Mouse (Mus musculus) heart, embryonic 12.5 days (tissue): ENCODE results near the gene Abt1. TPM values are rescaled to one million over a fixed set of nuclear protein-coding genes. Genes with fewer than 3 reads are reported as not detected.

ENCODE experiments used
- ATAC-seq: fragments of 200-750 bp; cut with Nextera tagmentation; 2 replicates; pipeline ENCODE4 v1.8.0; 2017; ENCODE audit warnings: moderate TSS enrichment, moderate library complexity; ENCODE audit not compliant: insufficient number of reproducible peaks, low FRiP score
- H3K27ac ChIP-seq: fragments of 300-500 bp; sonication (generic); 2 replicates; pipeline ENCODE4 v1.5.1; 2016; ENCODE audit warnings: mild to moderate bottlenecking, moderate library complexity; ENCODE audit not compliant: poor library complexity, severe bottlenecking
- H3K27me3 ChIP-seq: fragments of 300-500 bp; sonication (generic); replicated peaks from 2 replicates; pipeline ENCODE4 v1.6.1; 2016; ENCODE audit warnings: mild to moderate bottlenecking, moderate library complexity
- H3K36me3 ChIP-seq: fragments of 300-500 bp; sonication (generic); 2 replicates; pipeline ENCODE4 v1.6.1; 2016; ENCODE audit warnings: mild to moderate bottlenecking, moderate library complexity
- H3K4me1 ChIP-seq: fragments of 300-500 bp; sonication (generic); replicated peaks from 2 replicates; pipeline ENCODE4 v1.6.1; 2016; ENCODE audit warnings: mild to moderate bottlenecking
- H3K4me2 ChIP-seq: fragments of 300-500 bp; sonication (generic); 2 replicates; pipeline ENCODE4 v1.6.1; 2016; ENCODE audit warnings: mild to moderate bottlenecking, moderate library complexity
- H3K4me3 ChIP-seq: fragments of 300-500 bp; sonication (generic); 2 replicates; pipeline ENCODE4 v1.5.1; 2016; ENCODE audit warnings: mild to moderate bottlenecking
- H3K9ac ChIP-seq: fragments of 300-500 bp; sonication (generic); 2 replicates; pipeline ENCODE4 v1.6.1; 2016; ENCODE audit warnings: mild to moderate bottlenecking, moderate library complexity
- H3K9me3 ChIP-seq: fragments of 300-500 bp; sonication (generic); replicated peaks from 2 replicates; pipeline ENCODE4 v1.6.1; 2016; ENCODE audit warnings: mild to moderate bottlenecking, moderate library complexity
- WGBS: fragments of 180-500 bp; shearing (Covaris S2); methylation state at CpG from one replicate; pipeline ENCODE4 v1.1.7; 2016; 5-methylcytosine and 5-hydroxymethylcytosine counted together
- polyA plus RNA-seq: library from polyadenylated mRNA; unstranded; fragments of >200 nt; fragmentation: Nextera tagmentation; extraction: Ambion mirVana; gene quantifications from 2 replicates; pipeline ENCODE4 v1.2.1, GENCODE M21; 2016

Gene Abt1
- polyA plus RNA-seq, 1 experiment from 2014 or later: 8.1 TPM

DNA sequence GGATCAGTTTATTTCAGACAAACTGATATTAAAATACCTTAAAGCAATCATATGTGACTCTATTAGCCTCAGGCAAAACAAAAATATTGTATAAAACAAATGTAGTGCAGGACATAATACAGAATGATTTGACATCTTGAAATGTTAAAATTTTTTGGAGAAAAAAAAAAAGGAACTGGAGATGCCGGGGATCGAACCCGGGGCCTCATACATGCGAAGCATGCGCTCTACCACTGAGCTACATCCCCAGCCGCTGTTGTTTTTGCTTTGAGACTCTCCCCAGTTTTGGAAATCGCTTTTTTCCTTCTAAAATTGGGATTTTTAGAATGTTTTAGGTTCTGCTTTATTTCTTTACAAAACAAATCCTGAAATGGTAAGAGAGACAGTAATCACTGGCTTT, 14.9 kb upstream of the Abt1 start:
- 0 out of 2 replicates have a peak, but pooled peaks cover 7% of the 10 kb centered on the region for H3K4me1 ChIP-seq
- WGBS: under 1% methylated on average over 7 of the region's 7 CpGs
- H3K4me3 ChIP-seq: peak overlapping the region; percentile 74
- no peak overlapping the region for H3K9ac ChIP-seq
- no peak overlapping the region for H3K27ac ChIP-seq
- no peaks in the 10 kb centered on the region for H3K9me3 ChIP-seq
- ATAC-seq: no peak
- no peaks in the 10 kb centered on the region for H3K36me3 ChIP-seq
- no peaks in the 10 kb centered on the region for H3K27me3 ChIP-seq
- peak overlapping the region; percentile 78; the same call in 1 of the 2 replicates for H3K4me2 ChIP-seq

DNA sequence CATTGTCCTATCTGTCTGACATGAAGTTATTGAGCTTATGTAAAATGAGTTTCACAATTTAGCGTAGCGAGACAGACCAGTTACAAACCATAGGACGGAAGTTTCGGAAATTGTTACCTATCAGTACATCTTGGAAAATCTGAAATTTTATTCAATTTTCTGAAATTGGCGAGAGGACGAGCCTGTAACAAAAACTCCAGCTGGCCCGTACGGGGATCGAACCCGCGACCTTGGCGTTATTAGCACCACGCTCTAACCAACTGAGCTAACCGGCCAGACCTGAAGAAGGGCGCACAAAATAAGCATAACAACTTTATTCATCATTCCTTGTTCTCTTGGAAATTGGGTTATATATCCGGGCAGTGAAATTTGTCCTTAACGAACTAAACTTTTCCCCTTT, 14.2 kb upstream of the Abt1 start:
- WGBS: 0% methylated on average over 17 of the region's 17 CpGs
- Histone ChIP-seq H3K36me3 (no peaks in the 10 kb centered on the region), H3K9me3 (no peaks in the 10 kb centered on the region), H3K4me1 (0 out of 2 replicates have a peak, but pooled peaks cover 9% of the 10 kb centered on the region), H3K4me3 (peak overlapping the region; percentile 74), H3K27ac (peak overlapping the region; percentile 84; the same call in 1 of the 2 replicates), H3K9ac (peak overlapping the region; percentile 75), H3K4me2 (peak overlapping the region; percentile 78), H3K27me3 (no peaks in the 10 kb centered on the region)
- ATAC-seq: peak; percentile 87

DNA sequence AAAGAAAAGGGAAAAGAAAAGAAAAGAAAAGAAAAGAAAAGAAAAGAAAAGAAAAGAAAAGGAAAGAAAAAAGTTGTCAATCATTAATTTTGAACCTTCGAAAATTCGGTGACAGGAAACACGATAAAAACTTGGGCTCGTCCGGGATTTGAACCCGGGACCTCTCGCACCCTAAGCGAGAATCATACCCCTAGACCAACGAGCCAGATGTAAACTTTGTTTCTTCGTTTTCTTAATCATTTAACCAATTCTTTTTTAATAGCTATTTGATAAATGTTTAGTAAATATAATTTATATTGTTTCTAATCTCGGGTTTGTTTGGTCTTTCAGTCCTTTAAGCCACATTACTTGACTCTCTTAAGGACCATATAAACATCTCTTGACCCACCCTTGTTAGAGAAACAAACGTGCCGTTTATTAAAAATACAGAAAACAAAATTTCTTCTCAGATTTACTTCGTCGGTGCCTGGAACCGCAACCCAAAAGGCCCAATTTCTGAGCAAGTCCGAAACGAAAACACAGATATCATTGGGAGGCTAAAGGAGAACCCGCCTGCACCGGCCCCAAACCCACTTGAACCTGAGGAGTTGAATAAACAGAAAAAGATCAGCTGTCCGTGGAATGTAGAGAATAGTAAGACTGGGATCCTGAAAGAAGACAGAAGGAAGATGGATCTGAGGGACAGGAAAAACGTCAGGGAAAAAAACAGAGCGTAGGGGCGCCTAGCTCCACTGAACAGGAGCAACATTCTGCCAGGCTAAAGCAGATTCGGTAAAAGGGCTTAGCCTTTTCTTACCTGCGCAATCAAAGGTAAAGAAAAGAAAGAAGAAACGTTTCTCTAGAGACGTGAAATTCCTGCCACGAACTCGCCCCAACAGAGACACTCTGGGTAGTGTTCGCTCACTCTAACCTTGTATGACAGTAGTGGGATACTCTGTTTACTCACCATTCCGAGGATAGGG, 13.5 kb upstream of the Abt1 start:
- peak overlapping the region; percentile 75 for H3K9ac ChIP-seq
- H3K4me2 ChIP-seq: peak overlapping the region; percentile 78
- peak overlapping the region; percentile 84 for H3K27ac ChIP-seq
- no peaks in the 10 kb centered on the region for H3K9me3 ChIP-seq
- peak; percentile 7; the same call in 1 of the 2 replicates for ATAC-seq
- no peaks in the 10 kb centered on the region for H3K36me3 ChIP-seq
- under 1% methylated on average over 32 of the region's 32 CpGs for WGBS
- H3K4me1 ChIP-seq: 0 out of 2 replicates have a peak, but pooled peaks cover 7% of the 10 kb centered on the region
- no peaks in the 10 kb centered on the region for H3K27me3 ChIP-seq
- H3K4me3 ChIP-seq: peak overlapping the region; percentile 74

DNA sequence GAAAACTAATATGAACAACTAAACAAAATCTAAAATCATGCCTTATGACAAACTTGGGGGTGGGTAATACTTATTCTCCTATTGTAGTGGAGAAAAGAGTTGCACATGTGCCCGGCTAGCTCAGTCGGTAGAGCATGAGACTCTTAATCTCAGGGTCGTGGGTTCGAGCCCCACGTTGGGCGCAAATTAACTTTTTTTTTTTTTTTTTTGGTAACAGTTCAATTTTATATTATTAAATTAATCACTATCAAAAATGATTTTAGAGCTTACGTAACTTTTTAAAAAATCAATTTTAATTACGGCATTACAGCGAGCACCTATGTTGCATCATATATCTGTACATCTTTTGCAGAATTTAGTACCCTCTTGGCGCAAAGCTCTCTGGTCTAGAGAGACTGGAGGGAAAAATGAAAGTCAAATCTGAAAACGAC, 12.6 kb upstream of the Abt1 start:
- Histone ChIP-seq H3K9me3 (no peaks in the 10 kb centered on the region), H3K4me2 (peak overlapping the region; percentile 72), H3K36me3 (no peaks in the 10 kb centered on the region), H3K27me3 (no peaks in the 10 kb centered on the region), H3K9ac (no peak overlapping the region), H3K4me3 (peak overlapping the region; percentile 58), H3K4me1 (0 out of 2 replicates have a peak, but pooled peaks cover 7% of the 10 kb centered on the region), H3K27ac (no peak overlapping the region)
- no peak for ATAC-seq
- WGBS: under 1% methylated on average over 11 of the region's 11 CpGs

DNA sequence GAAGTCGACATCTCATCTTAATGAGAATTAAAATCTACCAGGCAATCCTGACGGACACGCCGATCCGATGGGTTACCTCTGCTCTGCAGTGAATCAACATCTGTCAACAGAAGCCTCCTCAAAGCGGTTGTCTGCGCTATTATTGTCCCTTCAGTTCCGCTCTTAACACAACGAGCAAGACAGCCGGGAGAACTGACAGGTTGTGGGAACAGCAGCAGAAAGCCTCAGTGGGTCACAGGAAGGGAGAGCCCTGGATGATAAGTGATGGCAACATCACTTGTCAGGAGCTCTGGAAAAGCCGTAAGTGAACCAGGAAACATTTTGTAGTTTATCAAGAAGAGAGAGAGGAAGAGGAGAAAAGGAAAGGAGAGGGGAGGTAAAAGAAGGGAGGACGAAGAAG, 12.0 kb upstream of the Abt1 start:
- no peaks in the 10 kb centered on the region for H3K27me3 ChIP-seq
- 0% methylated on average over 12 of the region's 12 CpGs for WGBS
- 0 out of 2 replicates have a peak, but pooled peaks cover 7% of the 10 kb centered on the region for H3K4me1 ChIP-seq
- H3K9ac ChIP-seq: peak overlapping the region; percentile 60
- ATAC-seq: no peak
- H3K36me3 ChIP-seq: no peaks in the 10 kb centered on the region
- no peaks in the 10 kb centered on the region for H3K9me3 ChIP-seq
- H3K4me3 ChIP-seq: peak overlapping the region; percentile 58
- peak overlapping the region; percentile 72 for H3K4me2 ChIP-seq
- H3K27ac ChIP-seq: peak overlapping the region; percentile 29; the same call in 1 of the 2 replicates

DNA sequence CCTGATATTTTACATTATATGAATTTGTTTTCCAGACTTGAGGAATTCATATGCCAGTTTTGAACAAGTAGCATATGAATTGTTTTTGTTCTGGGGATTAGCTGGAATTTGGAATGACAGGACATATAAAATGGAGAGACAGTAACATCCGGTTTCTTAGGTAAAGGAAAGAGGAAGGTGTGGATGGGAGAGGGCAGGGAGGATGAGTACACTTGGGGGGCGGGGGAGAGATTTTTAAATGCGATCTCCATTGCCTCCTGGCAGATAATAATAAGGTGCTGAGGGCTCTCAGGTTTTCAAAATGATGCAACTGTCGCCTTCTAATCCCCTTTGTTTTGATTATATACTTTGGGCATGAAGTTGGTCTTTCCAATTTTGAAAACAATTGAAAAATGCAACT, 11.6 kb upstream of the Abt1 start:
- Histone ChIP-seq H3K9me3 (no peaks in the 10 kb centered on the region), H3K4me2 (peak overlapping the region; percentile 72), H3K27ac (no peak overlapping the region), H3K9ac (peak overlapping the region; percentile 60), H3K4me1 (0 out of 2 replicates have a peak, but pooled peaks cover 7% of the 10 kb centered on the region), H3K36me3 (no peaks in the 10 kb centered on the region), H3K27me3 (no peaks in the 10 kb centered on the region), H3K4me3 (peak overlapping the region; percentile 58)
- ATAC-seq: no peak
- 21% methylated on average over 4 of the region's 4 CpGs for WGBS

DNA sequence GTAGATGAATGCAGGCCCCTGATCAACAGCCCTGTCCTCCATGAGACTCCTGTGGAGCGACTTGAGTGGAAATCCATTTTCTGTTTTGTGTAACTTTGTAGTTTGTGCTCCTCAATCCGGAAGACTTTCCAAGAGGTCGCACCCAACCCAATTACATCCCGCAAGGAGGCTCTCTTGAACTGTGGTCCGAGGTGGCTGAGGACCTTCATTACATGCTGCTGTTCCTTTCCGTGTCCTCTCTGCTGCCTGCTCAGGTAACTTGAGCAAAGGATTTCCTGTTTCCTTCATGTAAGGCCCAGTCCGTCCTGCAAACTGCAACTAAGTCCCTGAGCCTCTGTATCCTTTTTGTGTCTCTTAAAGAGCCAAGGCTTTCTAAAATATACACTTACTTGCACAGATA, 10.8 kb upstream of the Abt1 start:
- Histone ChIP-seq H3K4me2 (peak overlapping the region; percentile 41), H3K36me3 (no peaks in the 10 kb centered on the region), H3K9me3 (no peaks in the 10 kb centered on the region), H3K4me3 (peak overlapping the region; percentile 3; the same call in 1 of the 2 replicates), H3K4me1 (peaks cover 12% of the 10 kb centered on the region; the same call in 1 of the 2 replicates), H3K27ac (no peak overlapping the region), H3K9ac (peak overlapping the region; percentile 5; the same call in 1 of the 2 replicates), H3K27me3 (no peaks in the 10 kb centered on the region)
- ATAC-seq: no peak
- WGBS: 15% methylated on average over 7 of the region's 7 CpGs

DNA sequence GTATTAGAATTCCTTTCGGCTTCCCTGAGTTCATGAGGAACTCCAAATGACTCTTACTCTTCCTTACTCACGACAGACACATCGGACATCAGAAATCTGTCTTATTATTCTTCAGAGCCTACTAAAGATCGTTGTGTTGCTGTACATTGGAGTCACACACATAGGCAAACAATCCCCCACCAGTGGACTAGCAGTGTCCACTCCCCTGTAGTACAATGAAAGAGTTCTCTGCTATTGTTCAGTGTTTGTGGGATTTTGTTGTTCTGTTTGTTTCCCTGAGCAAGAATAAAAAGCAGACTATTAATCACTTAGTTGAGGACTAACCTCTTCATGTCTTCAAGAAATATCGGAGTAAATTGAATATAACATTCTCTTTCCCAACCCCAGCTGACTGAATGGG, 10.1 kb upstream of the Abt1 start:
- H3K36me3 ChIP-seq: no peaks in the 10 kb centered on the region
- H3K9ac ChIP-seq: no peak overlapping the region
- ATAC-seq: no peak
- no peak overlapping the region for H3K27ac ChIP-seq
- peaks cover 16% of the 10 kb centered on the region; the same call in 1 of the 2 replicates for H3K4me1 ChIP-seq
- H3K4me2 ChIP-seq: peak overlapping the region; percentile 25; the same call in 1 of the 2 replicates
- no peaks in the 10 kb centered on the region for H3K9me3 ChIP-seq
- WGBS: 68% methylated on average over 5 of the region's 5 CpGs
- H3K27me3 ChIP-seq: no peaks in the 10 kb centered on the region
- H3K4me3 ChIP-seq: no peak overlapping the region

DNA sequence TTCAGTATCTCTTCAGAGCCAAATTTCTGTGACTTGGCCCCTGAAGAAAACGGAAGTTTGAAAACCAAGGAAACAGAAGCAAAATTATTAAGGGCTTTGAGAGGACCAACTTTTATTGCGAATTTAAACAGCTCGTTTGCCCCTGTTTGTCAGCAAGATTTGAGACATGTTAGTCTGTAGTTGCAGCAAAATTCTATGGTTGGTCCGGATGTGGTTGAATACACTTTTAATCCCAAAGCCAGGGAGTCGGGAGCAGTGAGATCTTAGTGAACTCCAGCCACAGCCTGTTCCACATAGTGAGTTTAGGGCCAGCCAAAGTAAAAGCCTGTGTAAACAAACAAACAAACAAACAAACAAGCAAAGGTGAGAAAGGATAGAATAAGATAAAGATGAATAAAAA, 9.5 kb upstream of the Abt1 start:
- WGBS: 13% methylated on average over 5 of the region's 5 CpGs

DNA sequence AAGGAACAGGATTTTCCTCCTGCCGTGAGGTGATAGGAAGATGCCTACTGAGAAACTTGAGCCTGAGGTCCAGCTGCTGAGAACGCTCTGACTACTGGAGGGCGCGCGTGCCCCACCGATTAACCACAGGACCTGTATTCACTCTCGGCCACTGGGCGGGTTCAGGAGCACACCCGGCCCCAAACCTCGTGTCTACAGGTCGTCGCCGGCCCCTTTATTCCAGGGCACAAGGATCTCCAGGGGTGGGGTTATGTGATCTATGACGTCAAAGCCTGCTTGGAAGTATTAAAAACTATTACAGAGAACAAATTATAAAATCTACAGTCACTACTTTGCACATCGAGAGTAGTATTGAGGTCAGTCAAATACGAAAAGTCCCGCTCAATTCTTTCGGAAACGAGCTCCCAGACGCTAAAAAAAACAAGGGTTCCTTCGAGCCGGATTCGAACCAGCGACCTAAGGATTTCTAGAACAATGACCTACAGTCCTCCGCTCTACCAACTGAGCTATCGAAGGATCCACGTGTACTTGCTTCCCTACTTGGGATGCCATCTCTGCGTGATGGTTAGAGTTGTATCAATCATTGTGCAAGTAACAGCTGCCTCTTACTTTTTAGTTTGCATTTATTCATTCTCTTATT, 9.0 kb upstream of the Abt1 start:
- H3K4me2 ChIP-seq: peak overlapping the region; percentile 64
- no peaks in the 10 kb centered on the region for H3K9me3 ChIP-seq
- H3K27ac ChIP-seq: peak overlapping the region; percentile 69
- H3K4me3 ChIP-seq: peak overlapping the region; percentile 49
- H3K36me3 ChIP-seq: no peaks in the 10 kb centered on the region
- peaks cover 16% of the 10 kb centered on the region; the same call in 1 of the 2 replicates for H3K4me1 ChIP-seq
- peak; percentile 92 for ATAC-seq
- H3K9ac ChIP-seq: peak overlapping the region; percentile 54; the same call in 1 of the 2 replicates
- under 1% methylated on average over 28 of the region's 28 CpGs for WGBS
- H3K27me3 ChIP-seq: no peaks in the 10 kb centered on the region

More for the DNA sequence above, 9.5 kb upstream of the Abt1 start:
- Histone ChIP-seq H3K4me3 (peak overlapping the region; percentile 49), H3K9ac (peak overlapping the region; percentile 54; the same call in 1 of the 2 replicates), H3K9me3 (no peaks in the 10 kb centered on the region), H3K4me2 (peak overlapping the region; percentile 64), H3K4me1 (peaks cover 16% of the 10 kb centered on the region; the same call in 1 of the 2 replicates), H3K36me3 (no peaks in the 10 kb centered on the region), H3K27me3 (no peaks in the 10 kb centered on the region), H3K27ac (0 out of 2 replicates have a peak overlapping the region, but pooled peaks have one; percentile 47)
- no peak for ATAC-seq
